Mouse (Mus musculus) kidney, postnatal 0 days (tissue): ENCODE data around the gene Tubgcp6. TPM values are rescaled to one million over a fixed set of nuclear protein-coding genes. Genes with fewer than 3 reads are reported as not detected.

ENCODE experiments used
- ATAC-seq: fragments of 200-750 bp; cut with Nextera tagmentation; replicated peaks from 2 replicates; pipeline ENCODE4 v1.8.0; 2017; ENCODE audit warnings: low read depth, moderate number of reproducible peaks, moderate TSS enrichment, moderate library complexity; ENCODE audit not compliant: low FRiP score
- DNase-seq: peaks from one replicate; pipeline ENCODE4 v3.0.0-alpha.2; 2016; ENCODE audit warnings: low spot score
- H3K27ac ChIP-seq: fragments of 300-500 bp; sonication (generic); 2 replicates; pipeline ENCODE4 v1.5.1; 2014; ENCODE audit warnings: mild to moderate bottlenecking
- H3K27me3 ChIP-seq: fragments of 300-500 bp; sonication (generic); 2 replicates; pipeline ENCODE4 v1.6.1; 2014; ENCODE audit warnings: low read length, mixed read lengths; ENCODE audit not compliant: insufficient read depth
- H3K36me3 ChIP-seq: fragments of 300-500 bp; sonication (generic); 2 replicates; pipeline ENCODE4 v1.6.1; 2014; ENCODE audit warnings: low read length, mixed read lengths; ENCODE audit not compliant: insufficient read depth
- H3K4me1 ChIP-seq: fragments of 300-500 bp; sonication (generic); replicated peaks from 2 replicates; pipeline ENCODE4 v1.6.1; 2014; ENCODE audit warnings: antibody characterized with exemption, low read length, mixed read lengths; ENCODE audit not compliant: insufficient read depth
- H3K4me2 ChIP-seq: fragments of 300-500 bp; sonication (generic); 2 replicates; pipeline ENCODE4 v1.6.1; 2014; ENCODE audit warnings: mild to moderate bottlenecking, low read length, moderate library complexity, mixed read lengths
- H3K4me3 ChIP-seq: fragments of 300-500 bp; sonication (generic); replicated peaks from 2 replicates; pipeline ENCODE4 v1.5.1; 2014; ENCODE audit warnings: low read depth, low read length
- H3K9ac ChIP-seq: fragments of 300-500 bp; sonication (generic); 2 replicates; pipeline ENCODE4 v1.6.1; 2014; ENCODE audit warnings: low read depth, low read length
- H3K9me3 ChIP-seq: fragments of 300-500 bp; sonication (generic); replicated peaks from 2 replicates; pipeline ENCODE4 v1.6.1; 2016; ENCODE audit warnings: low read length, inconsistent platforms, mixed read lengths
- CTCF ChIP-seq: IDR thresholded peaks from 2 replicates; pipeline ENCODE4 v1.5.1; 2016; ENCODE audit warnings: antibody characterized with exemption, low read depth, mild to moderate bottlenecking, moderate library complexity
- WGBS: fragments of 180-500 bp; shearing (Covaris S2); extraction: QIAGEN DNeasy Blood & Tissue Kit; methylation state at CpG from one replicate; pipeline ENCODE4 v1.1.7; 2014; 5-methylcytosine and 5-hydroxymethylcytosine counted together
- polyA plus RNA-seq: library from polyadenylated mRNA; unstranded; fragments of >200 nt; fragmentation: Nextera tagmentation; extraction: Ambion mirVana; gene quantifications from 2 replicates; pipeline ENCODE4 v1.2.1, GENCODE M21; 2015

Tubgcp6 gene
- polyA plus RNA-seq, 1 experiment from 2014 or later = 6.6 TPM

- 79% methylated on average over 11 of the region's 11 CpGs for WGBS
- TF ChIP-seq CTCF = no peak
These were observed 22.1 kb upstream of the Tubgcp6 start for GRCm38 (mm10) chr15:89144965-89145364.

DNA sequence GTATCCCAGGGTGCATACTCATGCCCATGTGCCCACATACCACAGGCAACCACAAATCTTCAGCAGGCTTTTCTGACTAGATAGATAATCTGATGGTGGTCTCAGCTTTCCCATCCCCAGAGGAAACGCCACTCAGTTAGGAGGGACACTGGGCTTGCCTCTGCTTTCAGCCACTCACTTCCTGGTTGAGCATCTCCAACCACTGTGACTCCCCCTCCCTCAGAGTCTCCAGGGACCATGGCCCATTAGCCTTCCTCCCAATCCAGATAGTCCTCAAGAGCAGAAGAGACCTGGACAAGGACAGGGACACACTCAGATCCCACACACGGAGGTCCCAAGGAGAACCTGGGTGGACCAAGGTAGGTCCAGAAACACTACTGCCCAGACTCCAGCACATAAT, 20.2 kb upstream of the Tubgcp6 start:
- no peak for TF ChIP-seq CTCF
- H3K4me2 ChIP-seq = no peak overlapping the region
- no peak for DNase-seq
- no peak for ATAC-seq
- no peaks in the 10 kb centered on the region for H3K9me3 ChIP-seq
- peaks cover 32% of the 10 kb centered on the region for H3K4me1 ChIP-seq
- no peaks in the 10 kb centered on the region for H3K36me3 ChIP-seq
- H3K4me3 ChIP-seq = no peak overlapping the region
- H3K9ac ChIP-seq = no peak overlapping the region
- 68% methylated on average over 2 of the region's 2 CpGs for WGBS
- no peak overlapping the region for H3K27ac ChIP-seq
- H3K27me3 ChIP-seq = peaks cover 7% of the 10 kb centered on the region

More at GRCm38 (mm10) chr15:89144965-89145364, 22.1 kb upstream of the Tubgcp6 start:
- Histone ChIP-seq H3K4me1 (peaks cover 41% of the 10 kb centered on the region), H3K27ac (no peak overlapping the region), H3K36me3 (no peaks in the 10 kb centered on the region), H3K4me3 (no peak overlapping the region), H3K27me3 (peaks cover 12% of the 10 kb centered on the region), H3K9me3 (no peaks in the 10 kb centered on the region), H3K9ac (no peak overlapping the region), H3K4me2 (no peak overlapping the region)
- DNase-seq (no peak), ATAC-seq (no peak)

GRCm38 (mm10) chr15:89141905-89142304, 19.0 kb upstream of the Tubgcp6 start:
- H3K9me3 ChIP-seq = no peaks in the 10 kb centered on the region
- H3K27me3 ChIP-seq = peaks cover 7% of the 10 kb centered on the region; the same call in 1 of the 2 replicates
- TF ChIP-seq CTCF = no peak
- no peak overlapping the region for H3K4me2 ChIP-seq
- no peak for DNase-seq
- ATAC-seq = no peak
- no peak overlapping the region for H3K9ac ChIP-seq
- 30% methylated on average over 4 of the region's 4 CpGs for WGBS
- 0 out of 2 replicates have a peak overlapping the region, but pooled peaks have one; percentile 8 for H3K27ac ChIP-seq
- H3K4me3 ChIP-seq = no peak overlapping the region
- H3K4me1 ChIP-seq = peaks cover 26% of the 10 kb centered on the region
- H3K36me3 ChIP-seq = no peaks in the 10 kb centered on the region

GRCm38 (mm10) chr15:89141443-89141842, 18.5 kb upstream of the Tubgcp6 start:
- DNase-seq (no peak), ATAC-seq (no peak)
- Histone ChIP-seq H3K4me2 (no peak overlapping the region), H3K27ac (no peak overlapping the region), H3K36me3 (no peaks in the 10 kb centered on the region), H3K4me1 (peaks cover 21% of the 10 kb centered on the region), H3K9ac (no peak overlapping the region), H3K9me3 (no peaks in the 10 kb centered on the region), H3K27me3 (peaks cover 7% of the 10 kb centered on the region; the same call in 1 of the 2 replicates), H3K4me3 (no peak overlapping the region)
- no peak for TF ChIP-seq CTCF
- 15% methylated on average over 5 of the region's 5 CpGs for WGBS

DNA sequence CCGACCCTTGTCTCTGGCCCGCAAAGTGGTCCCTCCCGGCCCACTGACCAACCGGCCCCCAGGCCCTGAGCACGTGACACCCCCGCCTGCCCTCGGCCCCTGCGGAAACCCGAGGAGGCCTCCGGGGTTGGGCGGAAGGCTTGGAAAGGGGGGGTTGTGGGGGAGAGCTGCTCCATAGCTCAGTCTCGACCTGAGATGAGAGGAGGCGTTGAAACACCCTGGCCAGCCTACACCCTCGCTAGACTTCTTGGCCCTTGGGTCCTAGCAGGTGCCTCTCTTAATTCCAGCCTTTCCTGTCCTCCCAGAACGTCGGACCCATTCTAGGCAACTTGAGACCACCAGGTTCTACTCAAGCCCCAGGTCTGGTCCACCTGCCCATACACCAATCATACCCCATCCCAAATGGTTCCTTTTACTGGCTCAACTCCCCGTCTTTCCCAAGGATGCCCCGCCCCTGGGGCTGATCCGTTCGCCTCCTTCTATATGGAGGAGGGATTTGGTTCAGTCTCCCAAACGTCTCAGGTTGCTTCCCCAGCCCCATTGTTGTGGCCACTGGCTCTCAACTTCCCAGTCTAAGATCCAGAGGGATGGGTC, 17.8 kb upstream of the Tubgcp6 start, which contains the start of gene Mapk12:
TSS of gene Mapk12 (minus strand) at position 45 of the 594 bp plus-strand sequence.
- DNase-seq (peak; percentile 53), ATAC-seq (peak; percentile 55)
- Histone ChIP-seq H3K4me3 (peak within 1 kb of the TSS; percentile 54), H3K4me1 (peaks cover 19% of the 10 kb centered on the region), H3K9me3 (no peaks in the 10 kb centered on the region), H3K4me2 (peak within 1 kb of the TSS; percentile 81), H3K27ac (peak within 1 kb of the TSS; percentile 42; the same call in 1 of the 2 replicates), H3K36me3 (no peaks in the 10 kb centered on the region), H3K9ac (peak within 1 kb of the TSS; percentile 67), H3K27me3 (peaks cover 7% of the 10 kb centered on the region; the same call in 1 of the 2 replicates)
- under 1% methylated on average over 21 of the region's 21 CpGs for WGBS
- no peak for TF ChIP-seq CTCF

DNA sequence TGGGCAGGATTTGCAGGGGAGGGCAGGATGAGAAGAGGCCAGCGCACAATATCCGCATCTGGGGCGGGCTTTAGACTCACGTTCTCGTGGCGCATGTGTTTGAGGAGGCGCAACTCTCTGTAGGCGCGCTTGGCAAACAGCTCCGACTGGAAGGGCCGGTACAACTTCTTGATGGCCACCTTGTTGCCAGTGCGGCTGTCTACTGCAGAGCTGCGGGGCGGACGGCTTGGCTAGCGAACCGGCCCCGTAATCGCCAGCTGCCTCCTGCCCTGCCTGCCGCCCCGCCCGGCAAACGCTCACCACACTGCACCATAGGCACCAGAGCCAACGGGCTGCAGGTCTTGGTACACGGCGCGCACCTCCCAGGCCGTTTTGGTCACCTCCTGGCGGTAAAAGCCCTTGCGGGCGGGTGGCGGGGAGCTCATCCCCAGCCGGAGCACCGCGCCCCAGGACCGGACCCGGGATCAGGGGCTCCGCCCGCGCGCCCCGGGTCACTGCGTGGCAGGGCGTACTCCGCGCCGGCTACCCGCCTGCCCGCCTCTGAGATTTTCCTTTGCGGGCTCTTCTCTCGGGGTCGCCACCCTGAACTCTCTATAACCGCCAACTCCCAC, 17.2 kb upstream of the Tubgcp6 start:
- TF ChIP-seq CTCF = no peak
- Histone ChIP-seq H3K27me3 (peaks cover 7% of the 10 kb centered on the region; the same call in 1 of the 2 replicates), H3K4me1 (peaks cover 19% of the 10 kb centered on the region), H3K36me3 (no peaks in the 10 kb centered on the region), H3K9ac (peak overlapping the region; percentile 67), H3K4me2 (peak overlapping the region; percentile 81), H3K4me3 (peak overlapping the region; percentile 54), H3K9me3 (no peaks in the 10 kb centered on the region), H3K27ac (peak overlapping the region; percentile 42; the same call in 1 of the 2 replicates)
- under 1% methylated on average over 51 of the region's 53 CpGs for WGBS
- no peak for DNase-seq
- ATAC-seq = 0 out of 2 replicates have a peak, but pooled peaks have one; percentile 1
